Mouse (Mus musculus) adrenal gland, adult (tissue): Measurements from ENCODE around the gene Palld.

Experiments used
- DNase-seq, 2 experiments: peaks; one replicate each; pipeline ENCODE4 v3.0.0; 2022 to 2023; ENCODE audit warnings: low spot score in 1 of 2; ENCODE audit not compliant: inconsistent age in 2 of 2

The Palld gene

DNA sequence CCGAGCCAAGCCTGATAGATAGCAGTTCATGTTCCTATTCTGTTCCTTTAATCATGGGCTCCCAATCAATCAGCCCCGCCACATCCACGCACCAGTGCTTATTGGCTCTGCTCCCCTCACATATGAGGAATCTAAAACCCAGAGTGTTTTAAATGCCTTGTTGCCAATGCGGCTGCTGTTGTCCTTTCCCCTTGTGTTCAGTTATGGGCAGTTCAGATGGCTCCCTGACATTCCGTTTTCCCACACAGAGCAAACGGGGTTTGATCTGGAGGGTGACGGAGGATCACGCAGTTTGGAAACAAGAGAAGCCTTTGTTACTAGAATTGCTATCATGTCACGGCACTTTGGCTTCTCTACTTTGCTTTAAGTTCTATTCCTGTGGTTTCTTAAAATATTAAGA lies 125.9 kb downstream of the Palld start:
- no peak for DNase-seq

DNA sequence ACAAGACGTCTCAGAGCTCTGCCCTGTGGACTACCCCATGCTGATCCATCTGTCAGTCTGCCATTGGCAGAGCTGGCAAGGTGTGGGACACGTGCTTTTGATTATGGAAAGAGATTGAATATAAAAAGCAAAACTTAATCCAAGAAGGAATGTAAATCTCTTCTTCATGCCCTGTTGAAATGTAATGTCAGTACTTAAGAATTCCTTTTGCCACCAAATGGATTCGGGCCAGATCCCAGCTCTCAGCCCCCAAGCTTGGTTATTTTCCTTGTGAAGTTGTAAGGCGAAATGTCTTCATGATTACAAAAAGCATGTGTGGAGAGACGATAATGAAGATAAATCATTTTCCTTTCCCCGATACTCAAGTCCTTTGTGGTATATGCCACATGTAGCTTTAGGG lies 126.6 kb downstream of the Palld start:
- no peak for DNase-seq

DNA sequence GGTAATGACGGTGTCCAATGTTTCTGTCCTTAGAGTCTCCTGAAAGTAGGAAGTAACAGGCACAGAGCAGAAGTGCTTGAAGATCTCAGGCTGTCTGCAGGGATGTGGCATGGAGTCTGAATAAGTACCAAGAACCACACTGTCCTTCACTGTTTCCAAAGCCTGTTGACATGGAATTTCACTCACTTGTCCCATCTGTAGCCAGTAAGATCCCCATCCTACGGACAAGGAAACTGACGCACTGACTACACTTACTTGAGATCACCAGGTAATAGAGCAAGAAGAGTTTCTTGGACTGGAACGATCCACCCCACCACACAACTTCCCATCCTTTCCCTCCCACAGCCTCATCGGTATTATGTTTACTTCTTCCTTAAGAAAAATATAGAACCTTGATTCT lies 128.3 kb downstream of the Palld start:
- DNase-seq, result no peak

DNA sequence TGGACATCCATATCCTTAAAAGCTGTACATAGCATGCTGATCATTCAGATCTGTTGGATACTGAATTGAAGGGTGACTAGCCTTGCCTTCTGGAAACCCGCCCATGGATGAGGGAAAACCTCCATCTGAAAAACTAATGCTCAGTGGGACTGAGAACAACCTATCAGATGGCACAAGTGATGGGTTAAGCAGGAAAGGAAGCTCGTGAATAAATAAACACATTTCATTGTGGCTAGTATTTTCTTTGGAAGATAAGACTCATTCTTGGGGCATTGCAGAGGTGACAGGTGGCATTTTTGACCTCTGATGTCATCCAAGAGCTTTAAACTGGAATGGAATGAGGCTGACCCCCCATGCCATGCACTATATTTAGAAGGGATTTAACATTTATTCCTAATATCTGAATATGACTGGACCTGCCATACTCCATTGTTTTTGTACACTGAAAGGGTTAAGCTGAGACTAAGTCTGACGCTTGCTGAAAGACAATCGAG lies 128.8 kb downstream of the Palld start:
- DNase-seq, result no peak

DNA sequence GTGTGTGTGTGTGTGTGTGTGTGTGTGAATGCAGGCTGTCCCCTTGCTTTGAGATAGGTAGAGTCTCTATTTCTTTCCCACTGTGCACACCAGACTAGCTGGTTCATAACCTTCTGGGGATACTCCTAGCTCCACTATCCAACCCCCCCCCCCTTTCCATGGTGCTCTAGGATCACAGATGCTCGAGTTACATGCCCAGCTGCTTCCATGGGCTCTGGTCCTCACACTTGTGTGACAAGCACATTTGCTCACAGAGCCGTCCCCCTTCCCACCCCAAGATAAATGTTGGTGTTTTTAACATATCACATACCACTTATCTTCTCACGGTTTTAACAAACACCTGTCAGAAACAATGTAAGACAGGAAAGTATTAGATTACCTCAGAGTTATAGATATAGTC lies 131.2 kb downstream of the Palld start:
- DNase-seq, result no peak

DNA sequence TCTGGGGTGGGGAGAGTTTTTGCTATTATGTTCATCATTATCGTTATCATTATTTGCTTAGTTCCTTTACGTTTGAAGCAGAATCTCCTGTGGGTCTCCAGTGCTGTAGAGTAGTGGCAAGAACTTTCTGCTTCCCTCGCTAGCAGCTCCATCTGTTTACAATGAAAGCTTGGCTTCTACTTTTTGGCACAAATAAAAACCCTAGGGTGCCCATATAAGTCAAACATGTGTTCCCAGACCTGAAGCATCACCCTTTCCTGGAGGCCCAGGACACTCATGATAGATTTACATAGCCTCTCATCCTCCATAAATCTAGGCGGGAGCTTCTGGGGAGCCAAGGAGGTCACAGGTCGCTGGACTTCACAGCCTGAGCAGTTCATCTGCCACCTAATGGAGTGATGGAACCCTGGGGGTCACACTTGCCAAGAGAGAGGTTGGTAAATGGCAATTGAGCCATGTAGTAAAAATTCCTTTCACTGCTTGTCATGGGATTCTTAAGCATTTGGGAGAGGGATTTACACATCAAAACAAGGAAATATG lies 133.1 kb downstream of the Palld start:
- DNase-seq, result no peak

DNA sequence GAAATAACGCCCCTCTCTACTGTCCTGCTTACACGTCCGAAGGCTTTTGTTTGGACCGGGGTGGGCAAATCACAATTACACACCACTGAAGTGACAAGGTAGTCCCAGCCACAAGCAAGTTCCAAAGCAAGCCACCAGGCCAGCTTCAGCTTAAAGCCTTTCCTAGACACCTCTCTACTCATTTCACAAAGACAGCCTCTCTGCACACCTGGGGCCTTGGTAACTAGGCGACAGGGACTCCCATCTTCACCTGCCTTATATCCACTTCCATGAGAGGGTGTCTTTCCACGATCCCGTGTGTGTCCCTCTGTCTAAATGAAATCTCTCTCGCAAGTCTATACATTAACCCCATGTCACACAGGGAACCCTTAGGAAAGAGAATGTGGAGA lies 142.3 kb downstream of the Palld start:
- no peak for DNase-seq

DNA sequence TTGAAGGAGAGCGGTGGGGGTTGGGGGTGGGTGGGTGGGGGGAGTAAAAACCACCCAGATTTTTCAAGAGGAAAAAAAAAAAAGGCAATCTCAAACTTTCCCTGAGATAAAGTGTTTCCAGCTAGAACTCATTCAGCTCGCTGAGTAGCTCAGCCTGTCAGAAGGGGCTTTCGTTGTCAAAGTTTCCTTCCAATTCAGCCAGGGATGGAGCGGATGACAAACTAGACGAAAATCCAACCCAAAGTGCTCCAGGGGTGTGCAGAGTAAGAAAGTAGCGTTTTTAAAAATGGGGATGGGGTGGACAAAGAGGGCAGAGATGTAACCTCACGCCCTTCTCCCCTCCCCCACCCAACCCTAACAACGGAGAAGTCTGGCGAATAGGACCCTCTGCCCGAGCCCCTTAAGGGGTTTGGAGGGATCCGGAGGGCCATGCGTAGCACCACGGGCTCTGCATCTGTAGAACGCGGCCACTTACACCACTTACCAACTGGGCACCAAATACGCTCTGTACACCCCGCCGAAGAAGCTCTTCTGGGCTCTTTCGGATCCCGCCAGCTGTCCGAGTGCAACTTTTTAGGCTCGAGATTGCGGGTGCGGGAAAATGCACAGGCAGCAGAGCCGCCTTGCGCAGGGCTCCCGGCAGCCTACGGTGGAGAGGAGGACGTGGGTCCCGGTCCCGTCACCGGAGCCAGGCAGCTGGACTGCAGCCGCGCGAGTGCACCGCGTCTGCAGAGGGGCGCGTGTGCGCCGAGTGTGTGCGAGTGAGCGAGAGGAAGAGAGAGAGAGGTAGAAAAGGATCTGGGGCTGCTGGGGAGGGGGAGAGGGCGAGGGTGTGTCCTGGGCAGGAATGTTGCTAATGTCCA lies 142.9 kb downstream of the Palld start:
- DNase-seq, result peak; percentile 25 to 75

DNA sequence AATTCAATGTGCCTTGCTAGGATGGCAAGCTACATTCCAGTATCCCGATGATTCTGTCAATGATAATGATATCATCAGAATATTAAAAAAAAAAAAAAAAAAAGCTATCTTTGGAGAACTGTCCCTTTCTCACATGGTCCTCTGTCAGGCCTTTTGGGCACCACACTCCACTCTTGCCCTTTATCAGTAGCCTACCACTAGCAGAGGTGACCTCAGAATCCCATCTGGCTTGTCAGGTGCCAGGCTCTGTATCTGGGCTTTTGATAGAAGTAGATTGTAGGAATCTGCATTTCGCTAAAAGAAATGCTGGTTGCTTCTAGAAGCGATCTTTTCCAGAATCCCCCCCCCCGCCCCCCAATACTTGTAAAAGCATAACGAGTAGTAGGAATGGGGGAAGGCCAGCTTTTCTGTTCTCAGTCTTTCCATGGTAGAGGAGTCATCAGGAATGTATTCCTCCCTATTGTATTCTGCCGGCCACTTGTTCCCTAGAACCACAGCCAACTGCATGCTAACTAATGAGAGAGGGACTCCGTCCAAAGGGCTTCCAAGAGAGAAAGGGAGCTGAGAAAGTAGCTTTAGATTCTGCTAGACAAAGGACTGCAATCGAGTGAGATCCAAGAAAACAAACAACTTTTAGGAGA lies 143.7 kb downstream of the Palld start:
- DNase-seq, result no peak

DNA sequence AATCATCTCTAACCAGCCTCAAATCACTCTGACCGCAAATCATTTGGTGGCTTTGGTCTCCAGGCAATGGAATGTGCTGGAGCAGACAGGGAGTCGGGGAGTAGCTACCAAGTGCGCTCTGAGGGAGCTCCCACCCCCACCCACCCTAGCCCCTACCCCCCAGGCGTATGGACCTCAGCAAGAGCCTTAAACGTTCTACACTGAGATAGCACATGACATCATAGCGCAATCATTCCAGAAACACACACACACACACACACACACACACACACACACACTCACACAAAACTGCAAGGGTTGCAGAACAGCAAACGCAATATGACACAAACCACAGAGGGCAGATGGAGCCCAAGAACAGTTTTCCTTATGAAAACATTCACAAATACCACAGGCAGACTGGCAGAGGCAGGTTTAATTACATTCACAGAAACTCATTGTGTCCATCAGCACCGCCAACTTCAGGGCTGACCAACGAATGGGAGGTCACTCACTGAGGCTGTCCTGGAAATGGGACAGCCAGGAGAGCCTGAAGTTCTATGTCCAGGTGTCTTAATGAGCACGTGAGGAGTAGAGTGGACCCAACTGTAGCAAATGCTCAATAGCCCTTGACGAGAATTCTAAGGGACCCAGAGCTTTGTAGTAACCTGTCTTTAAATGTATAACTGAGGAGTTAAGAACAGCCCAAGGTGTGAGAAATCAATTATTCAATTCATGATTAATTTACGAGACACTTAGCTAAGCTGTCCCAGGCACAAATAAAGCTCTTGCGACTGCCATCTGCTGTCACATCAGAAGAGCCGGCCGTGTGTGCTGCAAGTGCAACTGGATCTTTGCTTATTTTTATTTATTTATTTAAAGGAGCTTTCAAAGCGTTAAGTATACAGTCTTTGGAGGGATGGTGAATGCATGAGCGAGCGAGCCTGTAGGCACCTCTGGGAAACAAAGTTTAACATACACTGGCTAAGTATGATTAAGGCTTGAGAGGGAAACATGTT lies 145.2 kb downstream of the Palld start:
- no peak for DNase-seq

DNA sequence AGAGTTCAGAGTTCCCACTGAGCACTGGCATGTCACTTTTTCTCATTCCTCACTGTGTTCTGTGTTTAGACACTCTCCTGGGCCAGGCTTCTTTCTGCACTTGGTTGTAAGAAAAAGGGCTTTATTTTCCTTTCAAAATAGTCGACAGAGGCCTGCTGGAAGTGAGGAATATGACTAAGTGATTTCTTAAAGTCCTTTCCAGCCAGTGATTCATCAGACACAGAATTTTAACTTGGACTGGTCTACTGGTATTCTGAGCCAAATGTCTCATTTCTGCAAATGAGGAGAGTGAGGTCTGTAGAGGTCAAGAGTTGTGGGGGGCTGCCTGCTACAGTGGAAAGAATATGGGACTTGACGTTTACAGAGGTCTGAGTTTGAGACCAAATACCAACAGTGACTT lies 147.3 kb downstream of the Palld start:
- peak in 1 of 2 experiments; percentile 69 for DNase-seq

DNA sequence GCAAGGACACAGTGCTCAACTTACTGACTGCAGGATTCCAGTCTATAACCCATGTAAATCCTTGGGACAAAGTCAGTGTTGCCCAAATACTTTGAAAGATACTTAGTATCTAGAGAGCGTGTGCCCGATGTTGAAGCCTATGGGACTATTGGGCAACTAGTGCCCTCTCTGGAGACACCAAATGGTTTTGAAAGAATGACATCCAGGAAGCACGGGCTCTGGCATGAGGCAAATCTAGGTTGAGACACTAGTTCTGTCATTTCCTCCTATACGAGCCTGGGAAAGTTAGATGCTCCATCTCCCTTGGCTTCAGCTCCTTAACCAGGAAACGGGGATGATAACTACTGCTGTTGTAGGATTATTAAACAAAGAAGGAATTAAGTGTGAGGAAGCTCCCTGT lies 155.4 kb downstream of the Palld start:
- no peak for DNase-seq

DNA sequence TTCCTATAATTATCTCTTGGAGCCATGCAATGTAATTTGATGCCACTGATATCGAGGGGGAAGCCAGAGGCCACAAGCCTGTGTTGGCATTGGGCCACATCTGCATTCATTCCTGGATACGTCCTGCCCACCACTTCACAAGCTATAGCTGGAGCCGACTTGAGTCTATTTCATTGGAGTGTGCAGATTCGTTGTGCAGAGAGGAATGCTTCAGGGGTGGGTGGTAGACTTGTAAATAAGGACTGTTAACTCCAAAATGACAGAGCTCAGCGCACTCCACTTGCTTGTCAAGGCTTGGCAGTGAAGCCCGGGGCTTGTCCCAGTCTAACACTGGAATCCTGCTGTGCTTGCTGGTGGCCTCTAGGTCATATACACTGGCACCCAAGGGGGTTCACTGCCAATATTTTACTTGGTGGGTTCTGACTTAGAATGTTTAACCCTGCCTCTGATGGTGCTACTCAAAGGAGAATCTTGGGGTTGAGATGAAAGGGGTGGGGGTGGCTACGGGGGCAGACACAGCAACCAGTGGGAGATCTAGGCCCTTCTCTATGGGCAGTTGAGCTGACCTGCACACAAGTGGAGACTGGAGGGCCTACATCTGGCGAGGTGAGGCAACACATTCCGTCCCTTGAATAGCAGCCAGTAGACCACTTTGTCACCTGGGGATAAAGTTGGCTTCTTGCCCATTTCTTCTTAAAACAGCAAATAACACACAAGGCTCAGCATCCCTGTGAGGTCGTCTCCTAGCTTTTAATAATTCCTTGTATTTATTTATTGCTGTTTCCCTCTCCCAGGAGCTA lies 157.1 kb downstream of the Palld start:
- DNase-seq, result no peak

DNA sequence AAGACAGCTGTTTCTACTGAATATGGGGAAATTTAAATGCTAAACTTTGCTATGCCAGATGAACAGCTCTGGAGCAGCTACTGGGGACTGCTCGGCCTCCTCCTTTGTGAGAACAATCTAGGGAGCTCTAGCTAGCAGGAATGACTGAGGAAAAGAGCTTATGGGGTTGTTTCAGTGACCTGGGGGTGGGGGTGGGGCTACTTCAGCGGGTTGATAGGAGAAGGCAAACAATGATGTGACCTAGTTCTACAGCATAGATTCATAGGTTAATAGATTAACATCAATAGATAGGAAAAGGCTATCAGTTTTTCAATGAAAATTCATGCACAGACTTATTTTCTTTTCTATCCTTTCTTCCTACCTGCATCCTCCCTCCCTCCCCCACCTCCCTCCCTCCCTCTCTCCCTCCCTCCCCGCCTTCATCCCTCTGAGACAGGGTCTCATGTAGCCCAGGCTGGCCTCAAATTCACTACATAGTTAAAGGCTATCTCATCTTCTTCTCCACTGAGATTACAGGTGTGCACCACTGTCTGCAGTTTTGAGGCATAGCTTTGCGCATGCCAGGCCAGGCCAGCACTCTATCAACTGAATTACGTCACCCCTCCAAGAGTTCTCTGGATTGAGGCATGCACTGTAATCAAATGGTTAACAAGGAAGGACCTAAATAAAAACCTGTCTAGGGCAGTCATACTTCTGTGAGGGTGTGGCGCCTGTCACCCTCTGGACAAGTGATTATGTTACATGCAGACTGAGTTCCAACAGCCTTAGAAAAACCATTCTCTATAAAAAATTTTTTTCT lies 158.5 kb downstream of the Palld start:
- DNase-seq, result no peak

DNA sequence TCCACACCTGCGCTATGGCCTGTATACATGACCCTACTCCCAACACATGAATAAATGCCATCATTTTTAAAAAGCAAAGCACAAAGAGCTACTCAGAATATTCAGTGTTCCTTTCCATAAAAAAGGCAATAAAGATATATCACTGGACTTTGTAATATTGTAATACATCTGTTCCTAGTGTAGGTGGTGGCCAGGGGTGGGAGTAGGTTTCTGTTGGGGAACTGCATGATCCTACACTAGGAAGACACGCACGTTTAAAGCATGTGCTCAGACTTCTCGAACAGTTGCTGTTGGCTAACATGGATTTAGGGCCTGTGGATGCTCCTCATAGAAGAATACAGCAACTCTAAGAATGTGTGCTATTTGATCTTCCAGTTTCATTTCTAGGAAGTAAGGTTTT lies 165.0 kb downstream of the Palld start:
- no peak for DNase-seq

DNA sequence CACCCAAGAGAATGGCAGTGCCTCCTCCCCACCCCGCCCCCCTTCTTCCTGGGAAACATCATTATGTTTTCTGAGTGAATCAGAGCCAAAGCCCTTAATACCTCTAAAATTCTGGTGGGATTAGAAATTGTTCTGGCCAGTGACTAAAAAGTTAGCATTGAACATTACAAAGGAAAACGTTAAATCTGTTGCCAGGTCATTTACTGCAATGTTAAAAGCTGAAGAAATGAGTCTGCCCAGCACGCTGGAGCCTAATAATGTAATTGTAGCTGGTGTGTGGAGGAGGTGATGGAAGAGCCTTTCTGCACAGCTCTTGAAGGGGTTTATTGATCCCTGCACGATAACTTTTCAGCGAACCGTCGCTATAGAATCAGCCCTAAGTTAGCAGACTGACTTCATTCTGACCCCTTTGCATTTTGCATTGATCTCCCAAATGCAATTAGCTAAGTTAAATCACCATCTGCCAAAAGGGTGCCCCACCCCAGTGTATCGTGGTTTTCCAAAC lies 165.7 kb downstream of the Palld start:
- no peak for DNase-seq

DNA sequence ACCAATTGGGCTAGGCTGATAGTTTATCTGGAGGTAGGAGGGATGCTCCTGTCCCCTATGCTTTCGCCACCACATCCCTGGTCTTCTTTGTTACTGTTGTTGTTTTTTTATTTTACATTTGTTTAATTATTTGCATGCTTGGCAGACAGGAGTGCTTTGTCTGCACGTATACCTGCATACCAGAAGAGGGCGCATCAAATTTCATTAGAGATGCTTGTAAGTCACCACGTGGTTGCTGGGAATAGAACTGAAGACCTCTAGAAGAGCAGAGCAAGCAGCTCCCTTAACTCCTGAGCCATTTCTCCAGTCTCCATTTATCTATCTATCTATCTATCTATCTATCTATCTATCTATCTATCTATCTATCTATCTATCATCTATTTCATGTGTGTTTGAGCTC lies 166.4 kb downstream of the Palld start:
- peak in 1 of 2 experiments; percentile 46 for DNase-seq

DNA sequence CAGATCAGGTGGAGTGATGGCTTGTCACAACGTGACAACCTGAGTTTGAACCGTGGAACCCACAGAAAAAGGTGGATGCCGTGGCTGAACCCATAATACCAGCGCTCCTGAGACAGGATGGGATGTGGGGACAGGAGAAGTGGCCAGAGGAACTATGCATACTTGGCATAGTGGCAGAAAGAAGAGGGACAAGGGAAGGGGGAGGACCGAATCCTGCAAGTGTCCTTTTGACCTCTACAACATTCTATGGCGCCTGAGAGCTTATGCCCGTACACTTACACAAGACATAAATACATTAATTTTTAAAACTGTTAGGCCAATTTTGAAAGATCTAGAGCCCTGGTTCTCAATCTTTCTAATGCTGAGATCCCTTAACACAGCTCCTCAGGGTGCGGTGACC lies 168.3 kb downstream of the Palld start:
- DNase-seq, result no peak

DNA sequence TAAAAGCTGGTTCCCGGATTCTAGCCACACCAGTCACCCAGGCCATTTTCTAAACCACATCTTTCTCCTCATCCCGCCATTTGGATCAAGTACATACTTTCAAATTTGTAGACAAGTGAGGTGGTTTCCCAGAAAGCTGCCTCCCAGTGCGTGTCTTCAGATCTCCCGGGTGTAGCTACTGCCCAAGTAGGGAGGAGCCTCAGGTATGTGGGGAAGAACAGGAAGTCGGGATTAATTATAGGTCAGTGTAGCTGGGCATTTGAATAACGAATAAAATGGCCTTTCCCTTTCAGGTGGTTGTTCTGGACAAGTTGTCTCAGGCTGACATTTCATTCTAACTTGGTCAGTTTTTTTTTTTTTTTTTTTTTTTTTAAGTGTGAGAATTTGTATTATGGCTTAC lies 170.3 kb downstream of the Palld start:
- no peak for DNase-seq
